Mouse (Mus musculus) T-helper 1 cell (primary cell): ENCODE measurements at regions not wholly inside any gene's neighbourhood (a gene's known extent, or its start where the extent isn't known, plus 50 kb on each side); places are given as distances from the start of the nearest gene placed in this dataset.

ENCODE experiments used
- in situ Hi-C: fragments of 300-600 bp; cut with MboI, MseI; formaldehyde crosslinking; loops from one replicate; pipeline ENCODE4 v1.15.1; 2025; ENCODE audit warnings: high pct_unique_total_duplicates

- in situ Hi-C loops, result no loop called here
These were observed 160.0 kb downstream of the Spata19 start for GRCm38 (mm10) chr9:27556315-27557225.

GRCm38 (mm10) chr9:27557886-27558285, 161.3 kb downstream of the Spata19 start:
- in situ Hi-C loops, result no loop called here

- in situ Hi-C loops, result no loop called here
These were observed 161.7 kb downstream of the Spata19 start for GRCm38 (mm10) chr9:27558286-27558685.

- in situ Hi-C loops, result no loop called here
These were observed 171.9 kb downstream of the Spata19 start for GRCm38 (mm10) chr9:27568372-27569053.

GRCm38 (mm10) chr9:27569054-27569387, 172.4 kb downstream of the Spata19 start:
- in situ Hi-C loops, result no loop called here

GRCm38 (mm10) chr9:27617096-27617839, 173.3 kb upstream of the Opcml start:
- in situ Hi-C loops, result loop anchor here (10.0 kb wide), 1 partner anchor 1152 kb away; no protein-coding TSS in a partner anchor

- in situ Hi-C loops, result no loop called here
These were observed 155.7 kb upstream of the Opcml start for GRCm38 (mm10) chr9:27634901-27635300.

GRCm38 (mm10) chr9:27640611-27641010, 150.0 kb upstream of the Opcml start:
- in situ Hi-C loops, result no loop called here

GRCm38 (mm10) chr9:27643312-27643711, 147.3 kb upstream of the Opcml start:
- in situ Hi-C loops, result no loop called here

GRCm38 (mm10) chr9:27643916-27644315, 146.7 kb upstream of the Opcml start:
- in situ Hi-C loops, result no loop called here

GRCm38 (mm10) chr9:27645435-27645834, 145.1 kb upstream of the Opcml start:
- in situ Hi-C loops, result no loop called here

- in situ Hi-C loops, result no loop called here
These were observed 144.5 kb upstream of the Opcml start for GRCm38 (mm10) chr9:27646100-27646499.

- in situ Hi-C loops, result no loop called here
These were observed 143.6 kb upstream of the Opcml start for GRCm38 (mm10) chr9:27646956-27647355.

GRCm38 (mm10) chr9:27658001-27658400, 132.6 kb upstream of the Opcml start:
- in situ Hi-C loops, result no loop called here

- in situ Hi-C loops, result no loop called here
These were observed 128.9 kb upstream of the Opcml start for GRCm38 (mm10) chr9:27661431-27662300.

GRCm38 (mm10) chr9:27663230-27663629, 127.3 kb upstream of the Opcml start:
- in situ Hi-C loops, result no loop called here

GRCm38 (mm10) chr9:27665659-27666058, 124.9 kb upstream of the Opcml start:
- in situ Hi-C loops, result no loop called here

- in situ Hi-C loops, result no loop called here
These were observed 120.4 kb upstream of the Opcml start for GRCm38 (mm10) chr9:27670032-27670740.

- in situ Hi-C loops, result no loop called here
These were observed 105.2 kb upstream of the Opcml start for GRCm38 (mm10) chr9:27685325-27685724.

- in situ Hi-C loops, result no loop called here
These were observed 99.0 kb upstream of the Opcml start for GRCm38 (mm10) chr9:27691616-27692015.

- in situ Hi-C loops, result no loop called here
These were observed 97.8 kb upstream of the Opcml start for GRCm38 (mm10) chr9:27692751-27693150.
